Mouse (Mus musculus) cerebellum, adult 2 months (tissue): ENCODE data around the gene Tpm1.

Source experiments
- CTCF ChIP-seq: fragments of 200-500 bp; IDR thresholded peaks from 2 replicates; pipeline ENCODE4 v1.5.1; 2011; ENCODE audit warnings: low read depth, mild to moderate bottlenecking, control low read depth, low read length, moderate library complexity, borderline replicate concordance; ENCODE audit not compliant: insufficient read depth
- POLR2A ChIP-seq: fragments of 200-500 bp; IDR thresholded peaks from 2 replicates; pipeline ENCODE4 v1.6.1; 2011; ENCODE audit warnings: low read length, control low read depth, borderline replicate concordance; ENCODE audit not compliant: insufficient read depth

- TF ChIP-seq POLR2A (no peak), CTCF (no peak)
Measured at GRCm38 (mm10) chr9:67040963-67041839, 8.0 kb downstream of the Tpm1 start.
